ENCODE assay signal across 18 mouse cellular contexts in genomic region chr8:12985259-12985658, GRCm38 (mm10). TPM values are rescaled to one million over a fixed set of nuclear protein-coding genes. Genes with fewer than 3 reads are reported as not detected.
DNase-seq lines count a peak whose midpoint lies in the region; ATAC-seq and TF ChIP-seq lines count a peak whose summit lies in the region.
"Had no signal": no experiment of that assay in that cellular context is flagged by ENCODE, and none has a peak within 500 bp of the region (broad histone marks: within the 10 kb centered on the region; RNA-seq: fewer than 3 reads in every experiment).

No protein-coding gene starts in this region.

- H3K9ac ChIP-seq in kidney, embryonic 16.5 days (replicated peaks; ENCODE audit: low read length) = no peak overlapping the region
- H3K9ac ChIP-seq: forebrain, postnatal 0 days; kidney, embryonic 15.5 days had no signal

- peak; percentile 41 to 56 for DNase-seq in cerebellum, adult 18-20 months
- no peak for DNase-seq in cerebellum, postnatal 4 days (ENCODE audit: low spot score in 2 of 2)
- peak; percentile 50 to 53 for DNase-seq in frontal cortex, postnatal 14 days (ENCODE audit: low spot score in 2 of 2)
- DNase-seq in left cerebral cortex, postnatal 36 days (ENCODE audit: low spot score in 2 of 2) = peak; percentile 79 to 82
- no peak for DNase-seq in testis, postnatal 14 days (ENCODE audit: low spot score)
- no peak for DNase-seq in adrenal gland, postnatal 4 days (ENCODE audit: low spot score in 2 of 2)
- DNase-seq: adrenal gland, postnatal 25 days; forebrain, postnatal 0 days; heart, postnatal 14 days; lung, adult 2 months; spleen, adult 18-20 months had no signal

- H3K36me3 ChIP-seq in E14TG2a.4 (ENCODE audit: insufficient read depth, low read length) = no peaks in the 10 kb centered on the region; the same call in 1 of the 2 replicates
- no peaks in the 10 kb centered on the region; the same call in 1 of the 2 replicates for H3K36me3 ChIP-seq in kidney, embryonic 16.5 days (ENCODE audit: insufficient read depth, low read length)
- H3K36me3 ChIP-seq: G1E; limb, embryonic 10.5 days had no signal

- H3K4me1 ChIP-seq in E14TG2a.4 (replicated peaks; ENCODE audit: low read depth, low read length) = peaks cover 20% of the 10 kb centered on the region
- no peaks in the 10 kb centered on the region for H3K4me1 ChIP-seq in kidney, embryonic 16.5 days (ENCODE audit: insufficient read depth, low read length)
- H3K4me1 ChIP-seq: kidney, embryonic 15.5 days; limb, embryonic 10.5 days had no signal

- 87% methylated on average over 13 of the region's 13 CpGs for WGBS in kidney, embryonic 16.5 days

- H3K4me2 ChIP-seq in kidney, embryonic 16.5 days (replicated peaks; ENCODE audit: low read depth, low read length) = no peak overlapping the region
- H3K4me2 ChIP-seq: kidney, embryonic 15.5 days had no signal

- no peaks in the 10 kb centered on the region for H3K27me3 ChIP-seq in E14TG2a.4 (ENCODE audit: insufficient read depth, low read length)
- no peaks in the 10 kb centered on the region for H3K27me3 ChIP-seq in kidney, embryonic 16.5 days (ENCODE audit: insufficient read depth, low read length)
- H3K27me3 ChIP-seq: kidney, embryonic 15.5 days had no signal

- intact Hi-C loops in left cerebral cortex, postnatal 36 days (cut with DNase I) = loop anchor here (2.0 to 5.0 kb wide), 2 partner anchors 68 to 120 kb away; partner anchors contain the start of genes Cul4a and Pcid2

- peak overlapping the region; percentile 51 for H3K4me3 ChIP-seq in E14TG2a.4 (replicated peaks; ENCODE audit: low read length)
- H3K4me3 ChIP-seq in kidney, embryonic 16.5 days (ENCODE audit: low read length) = no peak overlapping the region
- H3K4me3 ChIP-seq: kidney, embryonic 15.5 days; limb, embryonic 10.5 days had no signal

- no peaks in the 10 kb centered on the region; the same call in 1 of the 2 replicates for H3K9me3 ChIP-seq in E14TG2a.4 (ENCODE audit: low read length)
- H3K9me3 ChIP-seq in kidney, embryonic 16.5 days (ENCODE audit: low read length) = no peaks in the 10 kb centered on the region
- H3K9me3 ChIP-seq: G1E; kidney, embryonic 15.5 days; limb, embryonic 10.5 days had no signal

- TF ChIP-seq CTCF in E14TG2a.4 (conservative IDR thresholded peaks at IDR 0.05; ENCODE audit: low read length) = no peak

- no peak for ATAC-seq in kidney, embryonic 16.5 days (ENCODE audit: low FRiP score, low TSS enrichment)
- ATAC-seq: forebrain, postnatal 0 days had no signal

- H3K27ac ChIP-seq in kidney, embryonic 16.5 days (ENCODE audit: low read length) = no peak overlapping the region
- H3K27ac ChIP-seq: kidney, embryonic 15.5 days; limb, embryonic 10.5 days; stomach, postnatal 0 days had no signal

RNA-seq across cellular contexts. Expression of gene F7, which starts 40.6 kb away (rescaled TPM):
- total RNA-seq in left cerebral cortex, postnatal 36 days (2021) = not detected
- 1 to 10 TPM in 1 of 2 experiments, under 1 TPM in 1; 0.67 to 8.4 TPM for total RNA-seq in adrenal gland, postnatal 4 days (2021)
- polyA plus RNA-seq in kidney, embryonic 16.5 days (2015; fragmentation: Nextera tagmentation; extraction: Ambion mirVana) = 0.15 and 0.19 TPM in 2 replicates
- total RNA-seq: common myeloid progenitor, adult 5-6 weeks had no signal
- polyA plus RNA-seq: G1E; limb, embryonic 10.5 days; stomach, postnatal 0 days had no signal

RNA-seq across cellular contexts. Expression of gene F10, which starts 51.8 kb away (rescaled TPM):
- total RNA-seq in left cerebral cortex, postnatal 36 days (2021) = not detected
- 10 to 100 TPM in 1 of 2 experiments, 1 to 10 TPM in 1; 3.1 to 53.4 TPM for total RNA-seq in adrenal gland, postnatal 4 days (2021)
- 3.9 and 4.0 TPM in 2 replicates for polyA plus RNA-seq in kidney, embryonic 16.5 days (2015; fragmentation: Nextera tagmentation; extraction: Ambion mirVana)
- polyA plus RNA-seq: G1E had no signal

Comparison
In these comparisons a context has a peak if more than half of its experiments do, and no peak if none do; other contexts are left out.
1. DNase-seq: peak in cerebellum, adult 18-20 months (2 of 2), frontal cortex, postnatal 14 days (2 of 2) and left cerebral cortex, postnatal 36 days (2 of 2); none in cerebellum, postnatal 4 days (0 of 2), testis, postnatal 14 days (single experiment) and adrenal gland, postnatal 4 days (0 of 2).
2. RNA of gene F10, which starts 51.8 kb away (total RNA-seq): 3.1 to 53.4 TPM in adrenal gland, postnatal 4 days; not detected in left cerebral cortex, postnatal 36 days; every median in the first group is over 4 times any median in the second.